Mouse (Mus musculus) heart, postnatal 0 days (tissue): ENCODE results near the gene Ankfn1.

Experiments used
- CTCF ChIP-seq: IDR thresholded peaks from 2 replicates; pipeline ENCODE4 v1.5.1; 2016; ENCODE audit warnings: antibody characterized with exemption, control low read depth, low read depth
- EP300 ChIP-seq: IDR thresholded peaks from 2 replicates; pipeline ENCODE4 v1.6.1; 2016; ENCODE audit warnings: antibody characterized with exemption, low read depth

DNA sequence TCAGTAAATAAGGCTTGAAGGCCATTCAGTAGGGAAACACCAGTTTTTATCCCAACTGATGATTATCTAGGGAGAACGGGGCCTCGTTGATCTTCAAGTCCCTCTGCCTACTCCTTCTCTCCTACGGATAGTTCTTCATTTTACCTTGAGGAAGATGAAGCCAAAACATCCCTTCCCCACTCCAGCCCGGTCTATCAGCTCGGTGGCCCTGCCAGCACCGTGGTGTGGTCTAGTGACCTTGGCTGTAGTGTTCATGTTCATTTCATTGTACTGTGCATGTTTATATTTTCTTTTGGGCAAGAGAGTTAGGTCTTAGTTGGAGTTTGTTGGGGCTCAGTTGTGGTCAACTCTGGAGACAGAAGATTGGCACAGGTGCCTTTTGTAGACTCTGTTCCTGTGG is 328.5 kb downstream of the Ankfn1 start:
- TF ChIP-seq CTCF, result no peak
- no peak for TF ChIP-seq EP300
